Mouse (Mus musculus): ENCODE results near the gene Ndufaf2. TPM values are rescaled to one million over a fixed set of nuclear protein-coding genes. Genes with fewer than 3 reads are reported as not detected.

Gene Ndufaf2
- total RNA-seq, 2 experiments from 2014 or later = 20.3 to 22.0 TPM

GRCm38 (mm10) chr13:107954445-107955261, 203.8 kb downstream of the Ndufaf2 start:
- no peak for DNase-seq (ENCODE audit: low spot score in 2 of 2)
- intact Hi-C loops (cut with DNase I) = no loop called here

- no peak for DNase-seq (ENCODE audit: low spot score in 2 of 2)
- intact Hi-C loops (cut with DNase I) = no loop called here
Measured at GRCm38 (mm10) chr13:107954100-107954444, 204.4 kb downstream of the Ndufaf2 start.

Other genes starting within 250 kb of the Ndufaf2 start
- 10 to 100 TPM; 40.2 to 41.4 TPM for gene Smim15, start 114.2 kb downstream of the Ndufaf2 start, total RNA-seq (2021)
- 10 to 100 TPM; 19.9 to 24.0 TPM for gene Ercc8, start 108 bp upstream of the Ndufaf2 start, total RNA-seq (2021)
- gene Elovl7, start 55.8 kb upstream of the Ndufaf2 start, total RNA-seq (2021) = 10 to 100 TPM in 1 of 2 experiments, 1 to 10 TPM in 1; 7.4 to 10.5 TPM
- 1 to 10 TPM in 1 of 2 experiments, under 1 TPM in 1; 0.57 to 1.2 TPM for gene Depdc1b, start 157.7 kb upstream of the Ndufaf2 start, total RNA-seq (2021)